Mouse (Mus musculus): ENCODE results near the gene Fam3b. TPM values are rescaled to one million over a fixed set of nuclear protein-coding genes. Genes with fewer than 3 reads are reported as not detected.

Gene Fam3b
- 1.4 TPM for polyA plus RNA-seq (2014; fragmentation: Illumina TruSeq; extraction: RNeasy Lipid Tissue Mini Kit (QIAGEN cat#74804); ENCODE audit: low read depth, low replicate concordance)

DNA sequence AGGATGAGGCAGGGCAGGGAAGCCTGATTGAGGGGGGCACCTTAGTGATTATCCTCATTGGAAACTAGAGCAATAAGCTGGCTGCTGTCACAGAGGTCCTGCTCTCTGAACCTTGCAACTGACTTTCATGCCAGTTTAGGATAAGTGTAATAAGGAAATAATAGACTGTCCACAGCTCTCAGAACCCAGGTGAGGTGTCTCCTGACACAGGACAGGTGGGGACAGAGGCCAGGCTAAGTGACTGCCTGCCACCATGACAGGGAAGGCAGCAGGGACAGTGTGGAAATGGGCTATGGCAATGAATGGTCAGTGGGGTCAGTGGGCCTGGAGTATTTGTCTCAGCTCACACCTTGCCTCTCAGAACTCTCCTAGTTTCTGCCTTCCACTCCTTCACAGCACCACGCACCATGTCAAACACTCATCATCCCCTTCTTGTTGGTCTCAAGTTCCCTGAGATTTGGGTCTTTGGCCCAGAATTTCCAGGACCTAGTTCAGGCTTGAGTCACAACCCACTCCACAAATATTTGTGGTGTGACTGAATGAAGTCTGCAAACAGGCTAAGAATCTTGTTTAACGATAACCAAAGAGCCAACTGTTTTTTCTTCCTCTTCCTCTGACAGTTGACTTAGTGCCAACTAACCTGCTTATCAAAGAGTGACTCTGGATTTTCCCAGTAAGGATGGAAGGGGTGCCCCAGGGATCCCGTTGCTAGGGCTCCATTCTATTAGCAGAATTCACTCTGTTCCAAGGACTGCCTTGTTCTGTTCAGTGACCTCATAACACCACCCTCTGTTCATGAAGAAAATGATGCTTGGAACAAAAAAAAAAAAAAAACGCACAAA, at the start of gene Fam3b:
Gene Fam3b, minus strand, starts transcription at position 718 of the 842 bp plus-strand sequence.

DNA sequence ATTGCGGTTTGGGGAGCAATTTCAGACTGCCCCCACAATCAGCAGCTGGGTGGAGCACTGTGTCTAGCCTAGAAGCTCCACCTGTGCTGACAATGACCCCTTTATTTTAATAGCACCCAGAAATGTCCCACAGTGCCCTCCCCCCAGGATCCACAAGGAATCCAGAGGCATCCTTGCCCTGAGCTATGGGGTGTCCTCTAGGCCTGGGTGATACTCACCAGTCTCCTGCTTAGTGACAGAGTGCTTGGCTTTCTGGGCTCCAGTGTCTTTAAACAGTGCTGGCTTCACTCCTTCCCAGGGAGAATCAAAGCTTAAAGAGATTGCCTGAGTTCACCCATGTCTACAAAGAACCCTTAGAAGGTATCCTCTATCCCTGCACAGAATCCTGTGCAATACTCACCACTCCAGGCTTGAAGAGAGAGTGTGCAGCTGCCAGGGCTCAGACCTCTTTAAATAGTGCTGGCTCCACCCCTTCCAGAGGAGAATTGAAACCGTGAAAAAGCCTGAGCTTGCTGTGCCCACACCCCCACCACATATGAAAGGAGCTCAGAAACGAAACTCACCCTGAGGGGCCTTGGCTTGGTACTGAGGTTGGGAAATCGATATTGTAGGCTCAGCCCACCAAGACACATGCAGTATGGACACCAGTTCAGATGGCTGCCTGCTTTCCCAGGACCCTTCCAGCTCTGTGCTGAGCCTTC, 52.0 kb downstream of the Fam3b start, which contains the start of gene Mx1:
Gene Mx1, minus strand, starts transcription at position 427 of the 701 bp plus-strand sequence.

Other genes with a start within 250 kb of the Fam3b start
- 8.7 TPM for gene Bace2, start 158.1 kb downstream of the Fam3b start, polyA plus RNA-seq (2014; fragmentation: Illumina TruSeq; extraction: RNeasy Lipid Tissue Mini Kit (QIAGEN cat#74804); ENCODE audit: low read depth, low replicate concordance)
- gene Mx1, start 51.9 kb downstream of the Fam3b start, polyA plus RNA-seq (2014; fragmentation: Illumina TruSeq; extraction: RNeasy Lipid Tissue Mini Kit (QIAGEN cat#74804); ENCODE audit: low read depth, low replicate concordance), result 2.7 TPM
- 5.6 TPM for gene Tmprss2, start 96.4 kb upstream of the Fam3b start, polyA plus RNA-seq (2014; fragmentation: Illumina TruSeq; extraction: RNeasy Lipid Tissue Mini Kit (QIAGEN cat#74804); ENCODE audit: low read depth, low replicate concordance)
- gene Ripk4, start 249.0 kb upstream of the Fam3b start, polyA plus RNA-seq (2014; fragmentation: Illumina TruSeq; extraction: RNeasy Lipid Tissue Mini Kit (QIAGEN cat#74804); ENCODE audit: low read depth, low replicate concordance), result 13.0 TPM